8 mouse cellular contexts compared by ENCODE assay signal in genomic region chr9:83556780-83557771, GRCm38 (mm10). TPM values are rescaled to one million over a fixed set of nuclear protein-coding genes. Genes with fewer than 3 reads are reported as not detected.
DNase-seq lines count a peak whose midpoint lies in the region; ATAC-seq and TF ChIP-seq lines count a peak whose summit lies in the region.

No protein-coding gene starts in this region.

- H3K4me1 ChIP-seq in intestine, postnatal 0 days (replicated peaks; ENCODE audit: control insufficient read depth, insufficient read depth, low read length) = no peaks in the 10 kb centered on the region
- H3K4me1 ChIP-seq in midbrain, embryonic 15.5 days = peaks cover 11% of the 10 kb centered on the region

- no peak for TF ChIP-seq CTCF in gastrocnemius, adult 2 months (IDR thresholded peaks at IDR 0.05)
- no peak for TF ChIP-seq CTCF in intestine, postnatal 0 days (IDR thresholded peaks at IDR 0.05; ENCODE audit: low read depth)

- H3K4me2 ChIP-seq in intestine, postnatal 0 days (replicated peaks; ENCODE audit: low read depth) = no peak overlapping the region
- no peak overlapping the region for H3K4me2 ChIP-seq in midbrain, embryonic 15.5 days

- 0 out of 2 replicates have a peak, but pooled peaks have one; percentile 25 for ATAC-seq in intestine, postnatal 0 days
- peak; percentile 38; the same call in 1 of the 2 replicates for ATAC-seq in midbrain, embryonic 15.5 days (replicated peaks)

- no peak overlapping the region for H3K9ac ChIP-seq in intestine, postnatal 0 days (ENCODE audit: low read depth, low read length)
- H3K9ac ChIP-seq in midbrain, embryonic 15.5 days = no peak overlapping the region

- peak; percentile 31 for DNase-seq in gastrocnemius, adult 2 months
- no peak for DNase-seq in gastrocnemius, postnatal 4 days (ENCODE audit: low spot score in 2 of 2)
- DNase-seq in heart, adult 18-20 months = peak; percentile 40 to 79
- no peak for DNase-seq in layer of hippocampus, adult 9-11 months
- DNase-seq in right cerebral cortex, postnatal 36 days (ENCODE audit: low spot score in 2 of 2) = no peak
- no peak for DNase-seq in spleen, postnatal 36 days (ENCODE audit: low spot score in 2 of 2)

- no peaks in the 10 kb centered on the region for H3K9me3 ChIP-seq in intestine, postnatal 0 days (ENCODE audit: control insufficient read depth)
- no peaks in the 10 kb centered on the region for H3K9me3 ChIP-seq in midbrain, embryonic 15.5 days

- WGBS in intestine, postnatal 0 days = 54% methylated on average over 10 of the region's 10 CpGs
- 59% methylated on average over 10 of the region's 10 CpGs for WGBS in midbrain, embryonic 15.5 days

- H3K27me3 ChIP-seq in intestine, postnatal 0 days (replicated peaks; ENCODE audit: control insufficient read depth, insufficient read depth, low read length) = no peaks in the 10 kb centered on the region
- H3K27me3 ChIP-seq in midbrain, embryonic 15.5 days (replicated peaks) = no peaks in the 10 kb centered on the region

- intact Hi-C loops in gastrocnemius, adult 2 months (cut with DNase I) = no loop called here

- H3K36me3 ChIP-seq in intestine, postnatal 0 days (ENCODE audit: control insufficient read depth, insufficient read depth) = no peaks in the 10 kb centered on the region
- H3K36me3 ChIP-seq in midbrain, embryonic 15.5 days (replicated peaks) = no peaks in the 10 kb centered on the region

- H3K27ac ChIP-seq in gastrocnemius, adult 2 months = peak overlapping the region; percentile 74
- H3K27ac ChIP-seq in intestine, postnatal 0 days (ENCODE audit: low read depth, low read length) = no peak overlapping the region
- no peak overlapping the region for H3K27ac ChIP-seq in midbrain, embryonic 15.5 days

- no peak overlapping the region for H3K4me3 ChIP-seq in gastrocnemius, adult 2 months
- H3K4me3 ChIP-seq in intestine, postnatal 0 days (ENCODE audit: low read depth, low read length) = no peak overlapping the region
- H3K4me3 ChIP-seq in midbrain, embryonic 15.5 days = no peak overlapping the region

RNA-seq across cellular contexts. Expression of gene Sh3bgrl2, which starts 8.9 kb away (rescaled TPM):
- 1 to 10 TPM in 1 of 2 experiments, under 1 TPM in 1; 0.51 to 1.1 TPM for total RNA-seq in gastrocnemius, adult 2 months (2021)
- 1 to 10 TPM; 3.0 TPM for total RNA-seq in gastrocnemius, postnatal 4 days (2021)
- 1 to 10 TPM; 4.4 to 4.9 TPM for total RNA-seq in heart, adult 18-20 months (2021)
- polyA plus RNA-seq in intestine, postnatal 0 days (2015; fragmentation: Nextera tagmentation; extraction: Ambion mirVana) = 19.1 and 21.7 TPM in 2 replicates
- polyA plus RNA-seq in midbrain, embryonic 15.5 days (2015; fragmentation: Nextera tagmentation; extraction: Ambion mirVana) = 7.7 and 8.8 TPM in 2 replicates

Comparison
In these comparisons a context has a peak if more than half of its experiments do, and no peak if none do; other contexts are left out.
1. DNase-seq: peak in gastrocnemius, adult 2 months (single experiment) and heart, adult 18-20 months (2 of 2); none in gastrocnemius, postnatal 4 days (0 of 2), layer of hippocampus, adult 9-11 months (single experiment), right cerebral cortex, postnatal 36 days (0 of 2) and spleen, postnatal 36 days (0 of 2).